In the genomic region with DNA sequence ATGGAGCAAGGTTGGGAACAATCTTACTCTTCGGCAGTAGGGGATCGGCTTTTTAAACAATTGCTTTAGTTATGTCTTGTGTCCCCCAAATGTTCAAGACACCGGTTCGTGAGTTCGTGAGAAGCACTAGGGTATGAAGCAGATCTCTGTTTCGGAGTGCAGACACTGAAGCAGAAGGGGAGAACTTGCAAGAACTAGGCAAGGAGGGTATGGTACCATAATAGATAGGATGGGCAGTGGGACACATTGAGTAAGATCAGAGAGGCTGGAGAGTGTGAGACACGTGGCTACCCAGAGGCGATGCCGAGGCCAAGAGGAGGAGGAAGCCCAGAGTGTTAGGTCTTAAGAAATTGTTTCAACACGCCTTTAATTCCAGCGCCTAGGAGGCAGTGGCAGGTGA, we compare ENCODE assay signal across 8 mouse cellular contexts. TPM values are rescaled to one million over a fixed set of nuclear protein-coding genes. Genes with fewer than 3 reads are reported as not detected.
DNase-seq lines count a peak whose midpoint lies in the region; ATAC-seq and TF ChIP-seq lines count a peak whose summit lies in the region.

No protein-coding gene starts in this region.

- peak overlapping the region; percentile 94 for H3K4me3 ChIP-seq in cerebellum, adult 2 months (replicated peaks; ENCODE audit: insufficient read depth, low read depth, low read length)
- peak overlapping the region; percentile 63 to 95 (median 93) for H3K4me3 ChIP-seq in CH12.LX (replicated peaks in 1 of 3; ENCODE audit: low read depth in 2 of 3, low read length in 2 of 3, poor library complexity in 1 of 3)
- peak overlapping the region; percentile 81 for H3K4me3 ChIP-seq in embryonic facial prominence, embryonic 15.5 days (replicated peaks)
- H3K4me3 ChIP-seq in intestine, embryonic 14.5 days (ENCODE audit: low read depth, low read length), result peak overlapping the region; percentile 72
- peak overlapping the region; percentile 56 for H3K4me3 ChIP-seq in lung, postnatal 0 days (ENCODE audit: low read depth, low read length)
- peak overlapping the region; percentile 67 for H3K4me3 ChIP-seq in stomach, embryonic 16.5 days (replicated peaks; ENCODE audit: low read length)

- no peak for TF ChIP-seq RAD21 in CH12.LX (IDR thresholded peaks at IDR 0.05; ENCODE audit: low read depth, low read length)

- TF ChIP-seq EP300 in CH12.LX (IDR thresholded peaks at IDR 0.05; ENCODE audit: low read length), result no peak
- TF ChIP-seq EP300 in lung, postnatal 0 days (IDR thresholded peaks at IDR 0.05), result no peak

- H3K79me2 ChIP-seq in CH12.LX (replicated peaks; ENCODE audit: control insufficient read depth, extremely low read depth, insufficient read depth, poor library complexity, severe bottlenecking), result peaks cover 22% of the 10 kb centered on the region

- DNase-seq in cerebellum, adult 2 months, result no peak
- no peak for DNase-seq in cerebellum, adult 18-20 months
- DNase-seq in CH12.LX (ENCODE audit: extremely low read depth), result peak; percentile 34
- DNase-seq in intestine, embryonic 14.5 days (ENCODE audit: low spot score), result no peak
- peak; percentile 76 for DNase-seq in lung, postnatal 0 days (ENCODE audit: low spot score)
- DNase-seq in layer of hippocampus, adult 11-12 months (ENCODE audit: low spot score), result no peak

- no peak for ATAC-seq in embryonic facial prominence, embryonic 15.5 days (ENCODE audit: insufficient number of reproducible peaks, low FRiP score, low TSS enrichment, low read depth)
- peak; percentile 52; the same call in 1 of the 2 replicates for ATAC-seq in intestine, embryonic 14.5 days (replicated peaks; ENCODE audit: low FRiP score, low TSS enrichment, low read depth)
- peak; percentile 48 for ATAC-seq in lung, postnatal 0 days
- ATAC-seq in stomach, embryonic 16.5 days (ENCODE audit: insufficient read depth, low FRiP score), result 0 out of 2 replicates have a peak, but pooled peaks have one; percentile 18

- H3K4me2 ChIP-seq in CH12.LX (ENCODE audit: insufficient read depth, low read depth, poor library complexity, severe bottlenecking), result peak overlapping the region; percentile 35
- H3K4me2 ChIP-seq in embryonic facial prominence, embryonic 15.5 days (replicated peaks), result peak overlapping the region; percentile 69
- peak overlapping the region; percentile 81 for H3K4me2 ChIP-seq in intestine, embryonic 14.5 days (ENCODE audit: low read length)
- H3K4me2 ChIP-seq in lung, postnatal 0 days (replicated peaks; ENCODE audit: low read depth, low read length), result peak overlapping the region; percentile 62
- peak overlapping the region; percentile 84 for H3K4me2 ChIP-seq in stomach, embryonic 16.5 days (ENCODE audit: low read depth, low read length)

- dilution Hi-C loops in CH12.LX (cut with MboI; ENCODE audit: extremely low pct_ligation_motif_present, extremely low pct_unique_long_range_greater_than_20kb, low sequenced_read_pairs), result no loop called here

- peaks cover 2% of the 10 kb centered on the region for H3K9me3 ChIP-seq in CH12.LX (replicated peaks; ENCODE audit: low read length)
- H3K9me3 ChIP-seq in embryonic facial prominence, embryonic 15.5 days (replicated peaks), result no peaks in the 10 kb centered on the region
- H3K9me3 ChIP-seq in intestine, embryonic 14.5 days (ENCODE audit: control insufficient read depth, low read length), result no peaks in the 10 kb centered on the region
- H3K9me3 ChIP-seq in lung, postnatal 0 days (ENCODE audit: low read length), result no peaks in the 10 kb centered on the region
- H3K9me3 ChIP-seq in stomach, embryonic 16.5 days (replicated peaks; ENCODE audit: control insufficient read depth, low read length), result no peaks in the 10 kb centered on the region

- WGBS in cerebellum, adult 2 months, result 2% methylated on average over 11 of the region's 11 CpGs
- 2% methylated on average over 11 of the region's 11 CpGs for WGBS in embryonic facial prominence, embryonic 15.5 days
- 4% methylated on average over 11 of the region's 11 CpGs for WGBS in intestine, embryonic 14.5 days
- WGBS in lung, postnatal 0 days, result 2% methylated on average over 11 of the region's 11 CpGs
- under 1% methylated on average over 11 of the region's 11 CpGs for WGBS in stomach, embryonic 16.5 days

- no peak for TF ChIP-seq POLR2A in cerebellum, adult 2 months (IDR thresholded peaks at IDR 0.05; ENCODE audit: borderline replicate concordance, insufficient read depth, low read length)
- TF ChIP-seq POLR2A in CH12.LX (IDR thresholded peaks at IDR 0.05; ENCODE audit: low read depth, low read length), result no peak

- in situ Hi-C loops in CH12.LX (cut with MboI; ENCODE audit: low pct_ligation_motif_present, low pct_unique_long_range_greater_than_20kb, low sequenced_read_pairs), result no loop called here

- no peaks in the 10 kb centered on the region for H3K27me3 ChIP-seq in cerebellum, adult 2 months (ENCODE audit: control insufficient read depth, insufficient read depth, low read length)
- H3K27me3 ChIP-seq in CH12.LX (replicated peaks), result no peaks in the 10 kb centered on the region
- no peaks in the 10 kb centered on the region for H3K27me3 ChIP-seq in embryonic facial prominence, embryonic 15.5 days
- no peaks in the 10 kb centered on the region for H3K27me3 ChIP-seq in intestine, embryonic 14.5 days (replicated peaks; ENCODE audit: control insufficient read depth, insufficient read depth, low read length)
- H3K27me3 ChIP-seq in lung, postnatal 0 days (replicated peaks; ENCODE audit: insufficient read depth, low read length), result no peaks in the 10 kb centered on the region; the same call in 1 of the 2 replicates
- H3K27me3 ChIP-seq in stomach, embryonic 16.5 days (ENCODE audit: control insufficient read depth, insufficient read depth, low read length), result no peaks in the 10 kb centered on the region

- no peaks in the 10 kb centered on the region for H3K4me1 ChIP-seq in cerebellum, adult 2 months (ENCODE audit: control insufficient read depth, insufficient read depth, low read length)
- H3K4me1 ChIP-seq in CH12.LX (ENCODE audit: control insufficient read depth in 1 of 2, insufficient read depth in 2 of 2), result peaks cover 7 to 25% of the 10 kb centered on the region in 2 experiments
- H3K4me1 ChIP-seq in embryonic facial prominence, embryonic 15.5 days, result peaks cover 15% of the 10 kb centered on the region
- H3K4me1 ChIP-seq in intestine, embryonic 14.5 days (replicated peaks; ENCODE audit: control insufficient read depth, insufficient read depth, low read length), result peaks cover 9% of the 10 kb centered on the region
- H3K4me1 ChIP-seq in lung, postnatal 0 days (ENCODE audit: insufficient read depth, low read depth, low read length), result peaks cover 7% of the 10 kb centered on the region; the same call in 1 of the 2 replicates
- H3K4me1 ChIP-seq in stomach, embryonic 16.5 days (ENCODE audit: control insufficient read depth, insufficient read depth, low read length), result peaks cover 13% of the 10 kb centered on the region

- H3K9ac ChIP-seq in CH12.LX (ENCODE audit: insufficient read depth, low read depth), result peak overlapping the region; percentile 82
- peak overlapping the region; percentile 82 for H3K9ac ChIP-seq in embryonic facial prominence, embryonic 15.5 days
- peak overlapping the region; percentile 75 for H3K9ac ChIP-seq in intestine, embryonic 14.5 days (ENCODE audit: low read length)
- H3K9ac ChIP-seq in lung, postnatal 0 days (replicated peaks; ENCODE audit: low read depth), result peak overlapping the region; percentile 67
- H3K9ac ChIP-seq in stomach, embryonic 16.5 days (ENCODE audit: low read length), result peak overlapping the region; percentile 83

- peaks cover 16 to 38% of the 10 kb centered on the region in 2 experiments for H3K36me3 ChIP-seq in CH12.LX (replicated peaks in 1 of 2; ENCODE audit: control insufficient read depth in 1 of 2, insufficient read depth in 1 of 2, low read length in 1 of 2)
- peaks cover 21% of the 10 kb centered on the region for H3K36me3 ChIP-seq in embryonic facial prominence, embryonic 15.5 days
- H3K36me3 ChIP-seq in intestine, embryonic 14.5 days (ENCODE audit: control insufficient read depth, insufficient read depth, low read length), result peaks cover 22% of the 10 kb centered on the region
- peaks cover 12% of the 10 kb centered on the region; the same call in 1 of the 2 replicates for H3K36me3 ChIP-seq in lung, postnatal 0 days (ENCODE audit: insufficient read depth, low read length)
- 0 out of 2 replicates have a peak, but pooled peaks cover 5% of the 10 kb centered on the region for H3K36me3 ChIP-seq in stomach, embryonic 16.5 days (ENCODE audit: control insufficient read depth, insufficient read depth, low read length)

- no peak for TF ChIP-seq CTCF in cerebellum, adult 2 months (IDR thresholded peaks at IDR 0.05; ENCODE audit: borderline replicate concordance, insufficient read depth, low read depth, low read length)
- TF ChIP-seq CTCF in CH12.LX (conservative IDR thresholded peaks at IDR 0.05 in 1 of 2, IDR thresholded peaks at IDR 0.05 in 1 of 2; ENCODE audit: low read depth in 2 of 2, low read length in 2 of 2), result no peak
- no peak for TF ChIP-seq CTCF in lung, postnatal 0 days (IDR thresholded peaks at IDR 0.05)

- H3K27ac ChIP-seq in cerebellum, adult 2 months (ENCODE audit: insufficient read depth, low read length), result peak overlapping the region; percentile 97
- H3K27ac ChIP-seq in CH12.LX (ENCODE audit: insufficient read depth, low read depth), result peak overlapping the region; percentile 72; the same call in 1 of the 2 replicates
- H3K27ac ChIP-seq in embryonic facial prominence, embryonic 15.5 days (replicated peaks), result peak overlapping the region; percentile 99
- peak overlapping the region; percentile 97 for H3K27ac ChIP-seq in intestine, embryonic 14.5 days (ENCODE audit: low read depth)
- H3K27ac ChIP-seq in lung, postnatal 0 days (ENCODE audit: low read length), result peak overlapping the region; percentile 97
- H3K27ac ChIP-seq in stomach, embryonic 16.5 days (ENCODE audit: low read length), result peak overlapping the region; percentile 95

RNA-seq across cellular contexts. Expression of gene Rpp14, which starts 0.6 kb away (rescaled TPM):
- 27.5 and 36.2 TPM in 2 replicates for polyA plus RNA-seq in cerebellum, adult 2 months (2012; rRNA removed)
- total RNA-seq in CH12.LX (2012; rRNA removed), result 32.4 and 46.9 TPM in 2 replicates
- total RNA-seq in CH12.LX (2014; rRNA removed), result 132 and 140 TPM in 2 replicates
- 101 and 121 TPM in 2 replicates for polyA plus RNA-seq in CH12.LX (2012; ENCODE audit: insufficient read length, low read depth)
- 45.2 and 51.9 TPM in 2 replicates for polyA plus RNA-seq in embryonic facial prominence, embryonic 15.5 days (2015; fragmentation: Nextera tagmentation; extraction: Ambion mirVana)
- polyA plus RNA-seq in intestine, embryonic 14.5 days (2014; fragmentation: Nextera tagmentation; extraction: Ambion mirVana), result 67.1 and 67.6 TPM in 2 replicates
- polyA plus RNA-seq in lung, postnatal 0 days (2015; fragmentation: Nextera tagmentation; extraction: Ambion mirVana), result 34.0 and 37.6 TPM in 2 replicates
- 47.3 and 57.0 TPM in 2 replicates for polyA plus RNA-seq in stomach, embryonic 16.5 days (2015; fragmentation: Nextera tagmentation; extraction: Ambion mirVana)

RNA-seq across cellular contexts. Expression of gene Pxk, which starts 17.3 kb away (rescaled TPM):
- 66.7 and 67.7 TPM in 2 replicates for polyA plus RNA-seq in cerebellum, adult 2 months (2012; rRNA removed)
- total RNA-seq in CH12.LX (2012; rRNA removed) (11.7 and 13.1 TPM in 2 replicates), CH12.LX (2014; rRNA removed) (28.9 and 29.4 TPM in 2 replicates)
- 47.2 and 55.7 TPM in 2 replicates for polyA plus RNA-seq in CH12.LX (2012; ENCODE audit: insufficient read length, low read depth)
- 41.5 and 41.6 TPM in 2 replicates for polyA plus RNA-seq in embryonic facial prominence, embryonic 15.5 days (2015; fragmentation: Nextera tagmentation; extraction: Ambion mirVana)
- 33.9 and 39.4 TPM in 2 replicates for polyA plus RNA-seq in intestine, embryonic 14.5 days (2014; fragmentation: Nextera tagmentation; extraction: Ambion mirVana)
- polyA plus RNA-seq in lung, postnatal 0 days (2015; fragmentation: Nextera tagmentation; extraction: Ambion mirVana), result 47.5 and 48.4 TPM in 2 replicates
- 44.7 TPM in 2 replicates for polyA plus RNA-seq in stomach, embryonic 16.5 days (2015; fragmentation: Nextera tagmentation; extraction: Ambion mirVana)

Comparison
In these comparisons a context has a peak if more than half of its experiments do, and no peak if none do; other contexts are left out.
1. DNase-seq: peak in CH12.LX (single experiment) and lung, postnatal 0 days (single experiment); none in cerebellum, adult 2 months (0 of 2), cerebellum, adult 18-20 months (0 of 2), intestine, embryonic 14.5 days (single experiment) and layer of hippocampus, adult 11-12 months (single experiment).
2. Peak in every context shown above with its lines, with median percentiles within 50 percentile points of each other: H3K27ac ChIP-seq, H3K4me3 ChIP-seq, H3K4me2 ChIP-seq and H3K9ac ChIP-seq.